Mouse (Mus musculus): ENCODE measurements around the gene Mnx1.

- TF ChIP-seq POLR2A (IDR thresholded peaks at IDR 0.05; ENCODE audit: control insufficient read depth, low read depth, low read length): no peak
- TF ChIP-seq CTCF (IDR thresholded peaks at IDR 0.05; ENCODE audit: control insufficient read depth, insufficient read depth, insufficient replicate concordance, low read depth, low read length): no peak
Observed at GRCm38 (mm10) chr5:29471396-29471795, 6.9 kb downstream of the Mnx1 start.

All from testis, adult 2 months (tissue).